Mouse (Mus musculus) effector memory CD4-positive, alpha-beta T cell, adult 5 months (primary cell): Measurements from ENCODE around the gene Slc5a2. TPM values are rescaled to one million over a fixed set of nuclear protein-coding genes. Genes with fewer than 3 reads are reported as not detected.

Experiments
- polyA plus RNA-seq: library from polyadenylated mRNA; unstranded; fragments of 100-300 nt; shearing (Covaris generic); gene quantifications from one replicate; pipeline ENCODE4 v1.2.1, GENCODE M21; 2017

The Slc5a2 gene
- 0.44 TPM for polyA plus RNA-seq

DNA sequence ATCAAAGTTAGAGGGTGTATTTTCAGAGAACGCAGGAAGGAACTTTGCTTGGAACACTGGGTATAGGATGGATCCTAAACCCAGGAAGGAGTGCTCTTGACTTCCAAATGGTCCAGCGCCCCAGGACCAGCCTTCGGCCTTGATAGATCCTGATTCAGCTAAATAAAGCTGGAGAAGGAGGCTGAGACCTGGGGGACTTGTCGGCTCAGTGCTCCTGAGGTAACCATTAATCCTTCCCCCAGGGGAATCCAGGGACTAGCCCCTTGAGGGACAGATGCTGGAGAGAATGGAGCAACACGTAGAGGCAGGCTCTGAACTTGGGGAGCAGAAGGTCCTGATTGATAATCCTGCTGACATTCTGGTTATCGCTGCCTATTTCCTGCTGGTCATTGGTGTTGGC lies at the start of gene Slc5a2:
Gene Slc5a2, plus strand, starts transcription at position 247 of the 400 bp plus-strand sequence.

DNA sequence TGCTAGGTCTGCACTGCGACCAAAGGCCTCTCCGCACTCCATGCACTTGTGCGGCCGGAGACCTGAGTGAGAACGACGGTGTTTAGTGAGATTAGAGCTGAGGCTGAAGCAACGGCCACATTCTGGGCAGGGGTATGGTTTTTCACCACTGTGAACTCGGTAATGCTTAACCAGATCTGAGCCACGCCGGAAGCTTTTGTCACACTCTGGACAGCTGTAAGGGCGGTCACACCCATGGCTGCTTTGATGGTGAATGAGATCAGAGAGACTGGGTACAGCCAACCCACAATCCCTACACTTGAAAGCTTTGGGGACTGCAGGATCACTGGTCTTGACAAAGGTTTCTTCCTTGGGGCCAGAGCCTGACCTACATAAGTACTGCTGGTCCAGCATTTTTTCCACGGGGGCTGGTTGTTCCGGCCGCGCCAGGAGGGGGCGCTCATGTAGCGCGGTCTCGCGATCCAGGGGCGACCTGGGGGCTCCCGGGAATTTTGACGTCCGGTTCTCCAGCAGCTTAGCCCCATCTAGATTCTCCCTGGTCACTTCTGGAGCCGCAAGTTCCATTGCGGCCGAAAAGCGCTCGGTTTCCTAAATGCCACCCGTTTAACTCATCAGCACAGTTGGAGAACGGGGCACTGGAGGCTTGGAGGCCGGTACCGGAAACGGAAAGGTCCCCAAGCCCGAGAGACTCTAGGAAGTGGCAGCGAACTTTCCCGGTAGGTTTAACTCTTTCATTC lies 28.4 kb upstream of the Slc5a2 start, which contains the start of gene Armc5:
Gene Armc5, plus strand, starts transcription at position 487 of the 737 bp plus-strand sequence.

DNA sequence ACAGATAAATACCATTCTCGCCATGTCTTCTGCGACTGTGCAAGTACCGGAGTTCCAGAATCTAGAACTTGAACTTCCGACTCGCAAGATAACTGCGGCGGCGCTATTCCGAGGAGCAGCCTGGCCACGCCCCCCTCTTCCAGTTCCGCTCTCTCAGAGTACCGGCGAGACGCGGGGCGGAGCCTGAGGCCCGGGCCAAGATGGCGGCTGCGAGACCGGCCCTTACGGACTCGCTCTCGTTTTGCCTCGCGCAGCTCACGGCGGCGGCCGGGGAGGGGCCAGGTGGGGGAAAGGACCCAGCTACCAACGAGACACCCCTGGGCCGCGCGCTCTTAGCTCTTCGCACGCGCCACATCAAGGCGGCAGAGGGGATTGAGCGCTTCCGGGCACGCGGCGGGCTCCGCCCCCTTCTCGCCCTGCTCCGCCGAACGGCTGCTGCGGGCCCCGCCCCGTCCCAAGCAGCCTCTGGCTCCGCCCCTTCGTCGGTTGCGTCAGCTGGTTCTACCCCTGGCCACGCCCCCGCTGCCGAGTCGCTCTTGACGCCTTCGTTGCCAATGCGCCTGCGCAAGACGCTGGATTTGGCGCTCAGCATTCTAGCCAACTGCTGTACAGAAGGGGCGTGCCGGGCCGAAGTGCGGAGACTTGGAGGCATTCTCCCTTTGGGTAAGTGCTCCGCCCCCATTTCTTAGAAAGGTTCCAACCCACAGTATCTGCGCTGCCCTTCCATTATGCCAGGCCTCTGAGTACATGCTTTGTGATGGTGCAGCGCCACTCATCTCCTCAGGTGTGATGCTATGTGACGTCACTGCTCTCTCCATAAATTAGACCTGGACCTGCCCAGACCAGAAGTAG lies 27.3 kb upstream of the Slc5a2 start, which contains the start of gene 9130023H24Rik:
Gene 9130023H24Rik, minus strand, starts transcription at position 105 of the 852 bp plus-strand sequence.

DNA sequence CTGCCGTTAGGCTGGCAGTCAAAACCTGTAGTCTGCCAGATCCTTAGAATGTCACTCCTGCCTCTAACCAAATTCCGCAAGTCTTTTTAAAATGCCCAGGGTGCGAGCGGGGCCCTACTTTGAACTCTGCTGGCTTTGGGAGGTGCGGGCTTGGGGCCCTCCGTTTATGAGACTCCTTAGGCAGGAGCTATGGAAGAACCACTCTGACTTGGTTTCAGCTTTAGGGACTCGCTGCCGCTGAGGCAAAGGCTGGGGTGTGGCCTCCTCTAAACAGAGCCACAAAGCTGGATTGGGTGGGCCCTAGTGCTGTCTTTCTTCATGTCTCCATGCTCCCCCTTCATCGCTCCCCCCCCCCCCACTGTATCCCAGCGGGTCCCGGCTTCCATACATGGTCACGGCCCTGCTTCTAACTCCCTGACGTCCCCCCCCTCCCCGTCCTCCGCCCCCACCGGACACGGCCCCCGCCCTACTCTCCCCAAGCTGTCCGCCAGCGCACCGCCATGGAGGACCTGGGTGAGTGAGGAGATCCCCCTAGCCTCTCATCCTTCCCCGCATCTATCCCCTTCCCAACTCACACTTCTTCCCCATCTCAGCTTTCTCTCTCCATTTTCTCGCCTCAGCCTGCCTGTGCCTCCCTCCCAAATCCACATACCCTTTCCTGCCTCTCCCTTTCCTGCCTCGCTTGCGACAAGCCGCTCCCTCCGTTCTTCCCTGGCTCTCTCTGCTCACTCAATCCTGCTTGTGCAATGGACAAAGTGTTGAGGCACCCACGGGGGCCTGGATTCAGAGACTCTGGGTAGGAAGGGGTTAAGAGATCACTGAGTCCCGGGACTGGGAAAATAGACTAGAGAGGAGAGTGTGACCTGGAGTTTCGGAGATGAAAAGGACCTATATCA lies 18.7 kb upstream of the Slc5a2 start, which contains the start of gene Tgfb1i1:
Gene Tgfb1i1, plus strand, starts transcription at position 317 of the 896 bp plus-strand sequence.

DNA sequence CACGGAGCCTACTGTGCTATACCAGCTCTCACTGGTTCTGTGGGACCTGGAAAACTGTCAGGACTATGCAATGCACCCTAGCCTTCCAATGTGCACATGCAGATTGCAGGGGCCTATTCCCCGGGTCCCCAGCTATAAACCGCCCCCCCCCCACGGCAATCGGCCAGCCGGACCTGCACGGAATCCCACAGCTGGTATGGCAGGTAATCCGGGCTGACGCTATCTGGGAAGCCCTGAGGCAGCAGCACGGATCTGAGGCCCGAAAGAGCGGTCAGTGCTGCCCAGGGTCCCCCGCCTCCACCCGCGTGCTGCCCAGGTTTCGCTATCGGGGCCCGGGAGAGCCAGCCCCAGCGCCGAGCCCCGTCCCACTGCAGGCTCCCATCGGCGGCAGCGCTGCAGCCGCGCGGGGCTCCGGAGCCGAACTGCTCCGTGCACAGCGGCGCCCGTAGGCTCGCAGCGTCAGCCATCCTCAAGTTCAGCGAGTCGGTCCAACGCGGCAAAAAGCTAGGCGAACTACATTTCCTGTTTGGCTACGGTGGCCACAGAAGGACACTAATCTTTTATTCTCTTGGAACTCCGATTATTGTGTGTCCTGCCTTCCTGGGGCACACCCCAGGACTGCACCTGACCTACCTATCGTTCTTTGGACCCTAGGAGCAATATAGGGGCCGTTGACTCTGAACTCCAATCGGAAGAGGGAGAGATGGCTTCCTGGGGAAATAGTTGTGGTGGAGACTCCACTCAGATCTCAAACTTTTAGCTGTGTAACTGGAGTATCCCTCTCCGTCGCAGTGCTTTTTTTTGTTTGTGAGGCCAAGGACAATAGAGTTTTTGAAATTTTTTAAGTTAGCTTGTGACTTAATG lies 32.4 kb downstream of the Slc5a2 start, which contains the start of gene BC017158:
Gene BC017158, minus strand, starts transcription at position 554 of the 864 bp plus-strand sequence.

Other genes starting within 250 kb of the Slc5a2 start
- gene Itgam, start 203.0 kb upstream of the Slc5a2 start, polyA plus RNA-seq = 0.39 TPM
- not detected for gene Gm49368, start 203.0 kb upstream of the Slc5a2 start, polyA plus RNA-seq
- gene Itgax, start 136.1 kb upstream of the Slc5a2 start, polyA plus RNA-seq = 0.72 TPM
- 0.26 TPM for gene Itgad, start 111.3 kb upstream of the Slc5a2 start, polyA plus RNA-seq
- not detected for gene Cox6a2, start 59.3 kb upstream of the Slc5a2 start, polyA plus RNA-seq
- 17.4 TPM for gene Armc5, start 28.3 kb upstream of the Slc5a2 start, polyA plus RNA-seq
- gene 9130023H24Rik, start 27.6 kb upstream of the Slc5a2 start, polyA plus RNA-seq = 0.71 TPM
- gene Tgfb1i1, start 18.8 kb upstream of the Slc5a2 start, polyA plus RNA-seq = 0.59 TPM
- 23.6 TPM for gene BC017158, start 32.5 kb downstream of the Slc5a2 start, polyA plus RNA-seq
- gene Rgs10, start 153.1 kb downstream of the Slc5a2 start, polyA plus RNA-seq = 156 TPM
- gene Tial1, start 196.1 kb downstream of the Slc5a2 start, polyA plus RNA-seq = 43.2 TPM